Mouse (Mus musculus) MEL (cell line): Measurements from ENCODE around the gene Sart3. TPM values are rescaled to one million over a fixed set of nuclear protein-coding genes. Genes with fewer than 3 reads are reported as not detected.

Source experiments
- DNase-seq: peaks from one replicate; pipeline ENCODE4 v3.0.0; 2011; ENCODE audit warnings: low read depth, low spot score
- H3K27ac ChIP-seq: 2 replicates; pipeline ENCODE4 v1.5.1; 2012; ENCODE audit warnings: low read depth, mild to moderate bottlenecking, control low read depth, low read length, moderate library complexity; ENCODE audit not compliant: control insufficient read depth
- H3K27me3 ChIP-seq, 2 experiments: fragments of 150-350 bp in 1 of 2; sonication (generic) in 1 of 2; 2 replicates each; pipeline ENCODE4 v1.6.1; 2012; ENCODE audit warnings: low read length in 2 of 2, mild to moderate bottlenecking in 2 of 2, improper control_type of control experiment in 1 of 2, moderate library complexity in 1 of 2; ENCODE audit not compliant: insufficient read depth in 2 of 2, control insufficient read depth in 1 of 2
- H3K36me3 ChIP-seq, 2 experiments: 2 replicates each; pipeline ENCODE4 v1.6.1; 2012 to 2014; ENCODE audit warnings: low read length in 2 of 2, improper control_type of control experiment in 1 of 2, inconsistent platforms in 1 of 2, mild to moderate bottlenecking in 1 of 2; ENCODE audit not compliant: insufficient read depth in 2 of 2, control insufficient read depth in 1 of 2
- H3K4me1 ChIP-seq, 2 experiments: fragments of 150-350 bp in 1 of 2; sonication (generic) in 1 of 2; 2 replicates each; pipeline ENCODE4 v1.6.1; 2012; ENCODE audit warnings: low read length in 2 of 2, improper control_type of control experiment in 1 of 2, mild to moderate bottlenecking in 1 of 2; ENCODE audit not compliant: insufficient read depth in 2 of 2, control insufficient read depth in 1 of 2
- H3K4me3 ChIP-seq, 2 experiments: fragments of 150-350 bp in 1 of 2; sonication (generic) in 1 of 2; 2 replicates each; pipeline ENCODE4 v1.5.1; 2012; ENCODE audit warnings: low read depth in 2 of 2, low read length in 2 of 2, mild to moderate bottlenecking in 2 of 2, moderate library complexity in 2 of 2, control low read depth in 1 of 2, improper control_type of control experiment in 1 of 2; ENCODE audit not compliant: control insufficient read depth in 1 of 2, insufficient read depth in 1 of 2
- H3K79me2 ChIP-seq: 2 replicates; pipeline ENCODE4 v1.6.1; 2012; ENCODE audit warnings: mild to moderate bottlenecking, low read length, moderate library complexity; ENCODE audit not compliant: control insufficient read depth, poor library complexity, insufficient read depth
- H3K9ac ChIP-seq: 2 replicates; pipeline ENCODE4 v1.6.1; 2012; ENCODE audit warnings: low read depth, mild to moderate bottlenecking, control low read depth, low read length, moderate library complexity; ENCODE audit not compliant: control insufficient read depth, poor library complexity, severe bottlenecking
- H3K9me3 ChIP-seq: fragments of 150-350 bp; sonication (generic); replicated peaks from 2 replicates; pipeline ENCODE4 v1.6.1; 2012; ENCODE audit warnings: mild to moderate bottlenecking, low read length, improper control_type of control experiment, moderate library complexity; ENCODE audit not compliant: insufficient read depth
- CHD1 ChIP-seq: IDR thresholded peaks from 2 replicates; pipeline ENCODE4 v1.6.1; 2012; ENCODE audit warnings: low read depth, mild to moderate bottlenecking, inconsistent platforms, low read length, improper control_type of control experiment
- CHD2 ChIP-seq: IDR thresholded peaks from 2 replicates; pipeline ENCODE4 v1.6.1; 2011; ENCODE audit warnings: low read length, improper control_type of control experiment
- CTCF ChIP-seq, 3 experiments: IDR thresholded peaks in 2 of 3; conservative IDR thresholded peaks in 1 of 3; 2 replicates each; pipeline ENCODE4 v1.5.1; 2011 to 2012; ENCODE audit warnings: low read length in 3 of 3, low read depth in 2 of 3, mild to moderate bottlenecking in 2 of 3, improper control_type of control experiment in 1 of 3, inconsistent platforms in 1 of 3, mixed read lengths in 1 of 3, moderate library complexity in 1 of 3; ENCODE audit not compliant: control insufficient read depth in 1 of 3, insufficient read depth in 1 of 3, poor library complexity in 1 of 3, severe bottlenecking in 1 of 3
- ETS1 ChIP-seq: IDR thresholded peaks from 2 replicates; pipeline ENCODE4 v1.6.1; 2012; ENCODE audit warnings: low read depth, mild to moderate bottlenecking, inconsistent platforms, low read length, improper control_type of control experiment, moderate library complexity
- JUND ChIP-seq: IDR thresholded peaks from 2 replicates; pipeline ENCODE4 v1.6.1; 2011; ENCODE audit warnings: low read depth, mild to moderate bottlenecking, improper control_type of control experiment, low read length
- KAT2A ChIP-seq: conservative IDR thresholded peaks from 2 replicates; pipeline ENCODE4 v1.6.1; 2012; ENCODE audit warnings: low read depth, low read length, improper control_type of control experiment, inconsistent platforms
- MAX ChIP-seq: IDR thresholded peaks from 2 replicates; pipeline ENCODE4 v1.6.1; 2011; ENCODE audit warnings: low read length, improper control_type of control experiment
- MYB ChIP-seq: IDR thresholded peaks from 2 replicates; pipeline ENCODE4 v1.6.1; 2011; ENCODE audit warnings: mild to moderate bottlenecking, low read depth, low read length, improper control_type of control experiment
- MYC ChIP-seq: IDR thresholded peaks from 2 replicates; pipeline ENCODE4 v1.6.1; 2011; ENCODE audit warnings: low read depth, mild to moderate bottlenecking, low read length, improper control_type of control experiment, moderate library complexity
- NRF1 ChIP-seq: IDR thresholded peaks from 2 replicates; pipeline ENCODE4 v1.6.1; 2014; ENCODE audit warnings: low read depth, mild to moderate bottlenecking, inconsistent platforms, low read length, improper control_type of control experiment, moderate library complexity; ENCODE audit not compliant: poor library complexity, insufficient read depth, severe bottlenecking
- POLR2A ChIP-seq, 2 experiments: IDR thresholded peaks; 2 replicates each; pipeline ENCODE4 v1.6.1; 2011 to 2012; ENCODE audit warnings: low read length in 2 of 2, mild to moderate bottlenecking in 2 of 2, control low read depth in 1 of 2, improper control_type of control experiment in 1 of 2, low read depth in 1 of 2, moderate library complexity in 1 of 2; ENCODE audit not compliant: control insufficient read depth in 1 of 2, insufficient read depth in 1 of 2, poor library complexity in 1 of 2
- POLR2AphosphoS5 ChIP-seq: IDR thresholded peaks from 2 replicates; pipeline ENCODE4 v1.6.1; 2012; ENCODE audit warnings: low read depth, borderline replicate concordance, mild to moderate bottlenecking, inconsistent platforms, low read length, moderate library complexity, mixed read lengths
- RAD21 ChIP-seq: IDR thresholded peaks from 2 replicates; pipeline ENCODE4 v1.6.1; 2011; ENCODE audit warnings: mild to moderate bottlenecking, low read depth, low read length, improper control_type of control experiment
- RCOR1 ChIP-seq: IDR thresholded peaks from 2 replicates; pipeline ENCODE4 v1.6.1; 2012; ENCODE audit warnings: low read depth, mild to moderate bottlenecking, inconsistent platforms, low read length, improper control_type of control experiment
- SMC3 ChIP-seq: IDR thresholded peaks from 2 replicates; pipeline ENCODE4 v1.6.1; 2011; ENCODE audit warnings: low read depth, low read length, improper control_type of control experiment
- TAL1 ChIP-seq: IDR thresholded peaks from 2 replicates; pipeline ENCODE4 v1.6.1; 2012; ENCODE audit warnings: mild to moderate bottlenecking, inconsistent platforms, low read length, moderate library complexity, mixed read lengths
- TCF12 ChIP-seq: IDR thresholded peaks from 2 replicates; pipeline ENCODE4 v1.6.1; 2014; ENCODE audit warnings: low read depth, mild to moderate bottlenecking, inconsistent platforms, low read length, improper control_type of control experiment, moderate library complexity
- USF2 ChIP-seq, 2 experiments: IDR thresholded peaks; 2 replicates each; pipeline ENCODE4 v1.6.1; 2011 to 2012; ENCODE audit warnings: improper control_type of control experiment in 2 of 2, low read length in 2 of 2, borderline replicate concordance in 1 of 2, inconsistent platforms in 1 of 2, low read depth in 1 of 2, mild to moderate bottlenecking in 1 of 2; ENCODE audit not compliant: insufficient read depth in 1 of 2
- ZC3H11A ChIP-seq: IDR thresholded peaks from 2 replicates; pipeline ENCODE4 v1.6.1; 2012; ENCODE audit warnings: low read depth, mild to moderate bottlenecking, inconsistent platforms, low read length, improper control_type of control experiment
- ZKSCAN1 ChIP-seq: IDR thresholded peaks from 2 replicates; pipeline ENCODE4 v1.6.1; 2012; ENCODE audit warnings: low read depth, mild to moderate bottlenecking, inconsistent platforms, low read length, improper control_type of control experiment, moderate library complexity
- polyA plus RNA-seq, 2 experiments: library from polyadenylated mRNA; stranded (reverse) in 1 of 2; unstranded in 1 of 2; fragments of >175 nt in 1 of 2; fragments of >200 nt in 1 of 2; gene quantifications; 2 replicates each; pipeline versions ENCODE4 v1.2.1 to v1.2.4; 2012; ENCODE audit warnings: low replicate concordance in 2 of 2, low read depth in 1 of 2; ENCODE audit not compliant: insufficient read length in 2 of 2, insufficient read depth in 1 of 2, missing spikeins in 1 of 2
- total RNA-seq: library from RNA; depleted of rRNA; stranded (reverse); fragments of 300-350 nt; gene quantifications from 2 replicates; pipeline ENCODE4 v1.2.3, GENCODE M21; 2012

Gene Sart3
- total and polyA plus RNA-seq, 3 experiments: 41.4 to 74.4 TPM; not detected in 1

DNA sequence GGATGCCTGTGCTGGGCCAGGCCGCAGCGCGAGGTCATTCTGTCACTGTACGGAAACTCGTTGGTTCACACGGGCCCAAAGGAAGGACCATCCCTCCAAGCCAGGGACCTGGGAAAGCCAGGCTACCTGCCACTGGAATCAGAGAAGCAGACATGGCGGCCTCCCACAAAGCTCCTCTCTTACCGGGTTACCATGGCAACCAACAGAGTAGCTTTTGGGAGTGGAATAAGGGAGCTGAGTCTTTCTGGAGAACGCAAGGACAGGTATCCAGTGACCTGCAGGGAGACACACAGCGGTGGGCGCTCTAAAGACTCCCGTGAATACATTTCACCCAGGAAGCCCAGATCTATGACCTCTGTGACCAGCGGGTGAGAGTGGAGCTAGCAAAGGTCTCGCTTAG lies 46.3 kb upstream of the Sart3 start:
- Histone ChIP-seq H3K4me1 (peaks cover 0 to 4% of the 10 kb centered on the region in 2 experiments; a peak in 1 of 4 replicates), H3K9ac (no peak overlapping the region), H3K79me2 (no peaks in the 10 kb centered on the region), H3K9me3 (no peaks in the 10 kb centered on the region), H3K27ac (no peak overlapping the region), H3K27me3 (no peaks in the 10 kb centered on the region), H3K4me3 (no peak overlapping the region), H3K36me3 (no peaks in the 10 kb centered on the region)
- TF ChIP-seq TCF12: no peak
- no peak for TF ChIP-seq POLR2AphosphoS5
- no peak for TF ChIP-seq USF2 (IDR thresholded peaks at IDR 0.05; ENCODE audit: borderline replicate concordance in 1 of 2, insufficient read depth in 1 of 2, low read depth in 1 of 2, low read length in 2 of 2)
- no peak for TF ChIP-seq POLR2A (IDR thresholded peaks at IDR 0.05; ENCODE audit: control insufficient read depth in 1 of 2, insufficient read depth in 1 of 2, low read depth in 1 of 2, low read length in 2 of 2, poor library complexity in 1 of 2)
- no peak for TF ChIP-seq TAL1
- no peak for TF ChIP-seq CTCF (IDR thresholded peaks at IDR 0.05 in 2 of 3, conservative IDR thresholded peaks at IDR 0.05 in 1 of 3; ENCODE audit: control insufficient read depth in 1 of 3, insufficient read depth in 1 of 3, low read depth in 2 of 3, low read length in 3 of 3, poor library complexity in 1 of 3, severe bottlenecking in 1 of 3)
- no peak for TF ChIP-seq RAD21
- TF ChIP-seq MYC: no peak
- TF ChIP-seq CHD1: no peak
- no peak for TF ChIP-seq CHD2
- DNase-seq: no peak

DNA sequence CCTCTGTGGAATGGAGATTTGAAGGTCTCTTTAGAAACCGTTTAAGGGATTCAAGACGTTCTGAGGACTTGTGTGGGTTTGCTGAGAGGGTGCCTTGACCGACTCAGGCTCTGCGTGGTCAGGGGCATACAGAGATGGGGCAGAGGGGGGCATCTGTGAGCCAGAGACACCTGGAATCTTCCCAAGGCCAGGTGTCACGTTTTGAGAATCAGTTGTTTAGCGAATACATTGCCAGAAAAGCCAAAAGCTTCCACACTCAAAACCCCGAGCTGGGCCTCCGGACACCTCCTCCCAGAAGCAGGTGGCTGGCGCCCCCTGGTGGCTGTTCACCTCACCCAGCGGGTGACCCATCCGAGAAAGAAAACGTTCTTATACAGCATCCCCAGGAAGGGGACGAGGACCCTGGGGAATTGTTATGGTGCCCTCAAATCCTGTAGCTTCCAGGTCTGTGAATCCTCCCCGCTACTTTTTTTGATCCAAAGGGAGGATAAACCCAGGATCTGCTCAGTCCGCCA lies 43.4 kb upstream of the Sart3 start:
- Histone ChIP-seq H3K9ac (no peak overlapping the region), H3K27ac (no peak overlapping the region), H3K4me3 (no peak overlapping the region)

DNA sequence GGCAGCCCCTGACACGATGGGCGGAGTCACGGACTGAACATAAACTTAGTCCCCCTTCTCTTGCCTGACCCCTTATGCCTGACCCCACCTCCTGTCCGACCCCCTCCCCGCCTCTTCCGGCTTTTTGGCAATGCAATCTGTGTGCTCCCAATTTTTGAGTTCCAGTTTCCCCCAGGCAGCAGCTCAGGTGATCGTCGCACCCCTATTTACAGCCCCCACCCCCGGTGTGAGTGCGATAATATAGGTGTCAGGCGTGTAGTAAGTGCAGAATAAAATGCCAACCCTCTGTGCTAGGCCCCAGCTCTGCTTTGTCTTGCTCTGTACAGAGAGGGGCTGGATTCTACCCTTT lies 42.7 kb upstream of the Sart3 start:
- H3K79me2 ChIP-seq: no peaks in the 10 kb centered on the region
- no peak overlapping the region for H3K9ac ChIP-seq
- no peaks in the 10 kb centered on the region for H3K9me3 ChIP-seq
- H3K27me3 ChIP-seq: no peaks in the 10 kb centered on the region
- DNase-seq: no peak
- H3K36me3 ChIP-seq: no peaks in the 10 kb centered on the region
- TF ChIP-seq ZC3H11A (no peak), SMC3 (no peak), MYB (no peak), RCOR1 (no peak), ETS1 (no peak), JUND (no peak), KAT2A (no peak), MAX (no peak)
- H3K4me3 ChIP-seq: no peak overlapping the region
- H3K27ac ChIP-seq: no peak overlapping the region
- peaks cover 0 to 4% of the 10 kb centered on the region in 2 experiments; a peak in 1 of 4 replicates for H3K4me1 ChIP-seq

More for the DNA sequence above, 43.4 kb upstream of the Sart3 start:
- no peaks in the 10 kb centered on the region for H3K9me3 ChIP-seq
- no peaks in the 10 kb centered on the region for H3K27me3 ChIP-seq
- peaks cover 0 to 4% of the 10 kb centered on the region in 2 experiments; a peak in 1 of 4 replicates for H3K4me1 ChIP-seq
- TF ChIP-seq CTCF (IDR thresholded peaks at IDR 0.05 in 2 of 3, conservative IDR thresholded peaks at IDR 0.05 in 1 of 3; ENCODE audit: control insufficient read depth in 1 of 3, insufficient read depth in 1 of 3, low read depth in 2 of 3, low read length in 3 of 3, poor library complexity in 1 of 3, severe bottlenecking in 1 of 3): peak; percentile 77 to 98 (median 92)
- peak; percentile 75 for TF ChIP-seq SMC3
- TF ChIP-seq RAD21: peak; percentile 87
- TF ChIP-seq ZC3H11A: peak; percentile 65
- TF ChIP-seq NRF1: 0 out of 2 replicates have a peak, but pooled peaks have one; percentile 2
- TF ChIP-seq ZKSCAN1: no peak
- no peak for TF ChIP-seq JUND
- no peak for TF ChIP-seq TCF12
- no peaks in the 10 kb centered on the region for H3K36me3 ChIP-seq
- no peaks in the 10 kb centered on the region for H3K79me2 ChIP-seq
- DNase-seq: peak; percentile 74
